Mouse (Mus musculus): Measurements from ENCODE around the gene Cyren. TPM values are rescaled to one million over a fixed set of nuclear protein-coding genes. Genes with fewer than 3 reads are reported as not detected.

The Cyren gene
- polyA plus RNA-seq, 1 experiment from 2014 or later = 14.2 TPM

Other genes starting within 250 kb of the Cyren start
- gene Agbl3, start 97.6 kb downstream of the Cyren start, polyA plus RNA-seq (2014; fragmentation: Nextera tagmentation; extraction: Ambion mirVana) = 6.2 and 10.7 TPM in 2 replicates
- 0.64 and 1.0 TPM in 2 replicates for gene Tmem140, start 14.9 kb downstream of the Cyren start, polyA plus RNA-seq (2014; fragmentation: Nextera tagmentation; extraction: Ambion mirVana)
- gene Wdr91, start 32.8 kb upstream of the Cyren start, polyA plus RNA-seq (2014; fragmentation: Nextera tagmentation; extraction: Ambion mirVana) = 7.3 and 11.0 TPM in 2 replicates
- not detected in 2 replicates for gene Stra8, start 42.1 kb upstream of the Cyren start, polyA plus RNA-seq (2014; fragmentation: Nextera tagmentation; extraction: Ambion mirVana)
- gene Slc23a4, start 110.3 kb upstream of the Cyren start, polyA plus RNA-seq (2014; fragmentation: Nextera tagmentation; extraction: Ambion mirVana) = 0.44 and 0.61 TPM in 2 replicates